Mouse (Mus musculus) liver, embryonic 12.5 days (tissue): ENCODE data around the gene Sox6. TPM values are rescaled to one million over a fixed set of nuclear protein-coding genes. Genes with fewer than 3 reads are reported as not detected.
A peak's percentile ranks its signal among the peaks of the same experiment; 100 is the strongest.

ENCODE experiments used
- ATAC-seq: fragments of 200-750 bp; cut with Nextera tagmentation; 2 replicates; pipeline ENCODE4 v1.8.0; 2017; ENCODE audit warnings: moderate number of reproducible peaks, mild to moderate bottlenecking, moderate library complexity
- H3K27ac ChIP-seq: fragments of 300-500 bp; sonication (generic); 2 replicates; pipeline ENCODE4 v1.5.1; 2016; ENCODE audit warnings: mild to moderate bottlenecking
- H3K27me3 ChIP-seq: fragments of 300-500 bp; sonication (generic); replicated peaks from 2 replicates; pipeline ENCODE4 v1.6.1; 2016; ENCODE audit warnings: mild to moderate bottlenecking, moderate library complexity
- H3K36me3 ChIP-seq: fragments of 300-500 bp; sonication (generic); 2 replicates; pipeline ENCODE4 v1.6.1; 2016; ENCODE audit warnings: mild to moderate bottlenecking, moderate library complexity
- H3K4me1 ChIP-seq: fragments of 300-500 bp; sonication (generic); 2 replicates; pipeline ENCODE4 v1.6.1; 2016
- H3K4me2 ChIP-seq: fragments of 300-500 bp; sonication (generic); 2 replicates; pipeline ENCODE4 v1.6.1; 2016; ENCODE audit warnings: mild to moderate bottlenecking, moderate library complexity
- H3K4me3 ChIP-seq: fragments of 300-500 bp; sonication (generic); 2 replicates; pipeline ENCODE4 v1.5.1; 2016; ENCODE audit warnings: mild to moderate bottlenecking, moderate library complexity
- H3K9ac ChIP-seq: fragments of 300-500 bp; sonication (generic); 2 replicates; pipeline ENCODE4 v1.6.1; 2016; ENCODE audit warnings: mild to moderate bottlenecking, moderate library complexity
- H3K9me3 ChIP-seq: fragments of 300-500 bp; sonication (generic); replicated peaks from 2 replicates; pipeline ENCODE4 v1.6.1; 2016; ENCODE audit warnings: mild to moderate bottlenecking, moderate library complexity
- WGBS: fragments of 180-500 bp; shearing (Covaris S2); methylation state at CpG from one replicate; pipeline ENCODE4 v1.1.7; 2016; ENCODE audit not compliant: insufficient replicate concordance; 5-methylcytosine and 5-hydroxymethylcytosine counted together
- polyA plus RNA-seq: library from polyadenylated mRNA; unstranded; fragments of >200 nt; fragmentation: Nextera tagmentation; extraction: Ambion mirVana; gene quantifications from 2 replicates; pipeline ENCODE4 v1.2.1, GENCODE M21; 2016

The Sox6 gene
- polyA plus RNA-seq, 1 experiment from 2014 or later: 61.1 TPM

GRCm38 (mm10) chr7:116033371-116034241, 5.0 kb downstream of the Sox6 start:
- Histone ChIP-seq H3K4me2 (peak overlapping the region; percentile 99), H3K36me3 (no peaks in the 10 kb centered on the region), H3K9me3 (no peaks in the 10 kb centered on the region), H3K9ac (peak overlapping the region; percentile 59), H3K27me3 (peaks cover 87% of the 10 kb centered on the region), H3K27ac (no peak overlapping the region), H3K4me1 (peaks cover 40% of the 10 kb centered on the region), H3K4me3 (peak overlapping the region; percentile 71)
- WGBS: under 1% methylated on average over 54 of the region's 54 CpGs
- ATAC-seq: peak; percentile 17; the same call in 1 of the 2 replicates

- H3K4me2 ChIP-seq: peak overlapping the region; percentile 99
- no peak overlapping the region for H3K27ac ChIP-seq
- peak overlapping the region; percentile 71 for H3K4me3 ChIP-seq
- peaks cover 34% of the 10 kb centered on the region for H3K4me1 ChIP-seq
- no peaks in the 10 kb centered on the region for H3K9me3 ChIP-seq
- peaks cover 79% of the 10 kb centered on the region for H3K27me3 ChIP-seq
- peak overlapping the region; percentile 82 for H3K9ac ChIP-seq
- WGBS: 1% methylated on average over 11 of the region's 11 CpGs
- 0 out of 2 replicates have a peak, but pooled peaks have one; percentile 42 for ATAC-seq
- H3K36me3 ChIP-seq: no peaks in the 10 kb centered on the region
These were observed 5.8 kb downstream of the Sox6 start for GRCm38 (mm10) chr7:116032596-116033307.

DNA sequence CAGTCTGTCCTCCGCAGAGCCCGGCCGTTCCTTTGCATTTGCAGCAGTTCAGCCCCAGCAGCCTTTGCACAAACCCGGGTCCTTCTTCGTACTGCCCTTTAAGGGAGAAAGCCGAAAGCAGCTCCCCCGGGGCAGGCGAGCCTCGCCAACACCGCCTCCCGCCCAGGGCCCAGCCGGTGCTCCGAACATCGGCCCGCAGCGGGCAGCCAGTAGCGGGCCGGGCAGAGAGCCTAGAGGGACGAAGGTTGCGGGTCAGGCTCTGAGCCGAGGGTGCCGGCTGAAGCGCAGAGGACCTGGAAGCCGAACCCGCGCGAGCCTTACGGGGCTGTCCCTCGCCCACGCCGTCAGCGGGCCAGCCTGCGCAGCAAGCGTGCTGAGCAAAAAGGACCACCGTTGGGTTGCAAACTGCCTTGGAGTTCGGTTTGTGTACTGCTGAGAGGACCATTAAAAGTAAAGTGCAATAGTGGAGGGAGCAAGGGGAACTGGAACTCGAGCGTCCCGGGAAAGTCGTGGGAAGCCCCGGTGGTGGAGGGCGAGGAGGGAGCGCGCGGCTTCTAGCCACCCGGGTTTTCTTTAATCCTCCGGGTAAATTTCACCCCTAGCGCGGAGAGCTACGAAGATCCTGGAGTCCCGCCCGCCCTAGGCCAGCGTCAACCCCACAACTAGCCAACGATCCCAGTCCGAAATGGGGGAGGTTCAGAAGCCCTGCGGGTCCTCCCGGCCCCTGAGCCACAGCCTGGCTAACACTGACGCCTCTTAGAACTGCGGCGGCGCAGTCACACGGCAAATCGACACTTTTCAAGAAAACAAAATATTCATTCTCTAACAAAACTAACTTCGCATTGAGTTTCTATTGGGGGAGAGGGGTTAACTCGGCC, 6.6 kb downstream of the Sox6 start:
- Histone ChIP-seq H3K4me2 (peak overlapping the region; percentile 99), H3K4me1 (peaks cover 34% of the 10 kb centered on the region), H3K36me3 (no peaks in the 10 kb centered on the region), H3K27me3 (peaks cover 73% of the 10 kb centered on the region), H3K9ac (peak overlapping the region; percentile 82), H3K9me3 (no peaks in the 10 kb centered on the region), H3K27ac (peak overlapping the region; percentile 40; the same call in 1 of the 2 replicates), H3K4me3 (peak overlapping the region; percentile 71)
- ATAC-seq: peak; percentile 69
- WGBS: 1% methylated on average over 65 of the region's 65 CpGs

GRCm38 (mm10) chr7:116031388-116031717, 7.2 kb downstream of the Sox6 start:
- WGBS: 1% methylated on average over 14 of the region's 14 CpGs
- Histone ChIP-seq H3K36me3 (no peaks in the 10 kb centered on the region), H3K9ac (peak overlapping the region; percentile 82), H3K4me3 (peak overlapping the region; percentile 71), H3K4me1 (peaks cover 34% of the 10 kb centered on the region), H3K27me3 (peaks cover 68% of the 10 kb centered on the region), H3K9me3 (no peaks in the 10 kb centered on the region), H3K27ac (no peak overlapping the region; the same call in 1 of the 2 replicates), H3K4me2 (peak overlapping the region; percentile 99)
- ATAC-seq: 0 out of 2 replicates have a peak, but pooled peaks have one; percentile 42

DNA sequence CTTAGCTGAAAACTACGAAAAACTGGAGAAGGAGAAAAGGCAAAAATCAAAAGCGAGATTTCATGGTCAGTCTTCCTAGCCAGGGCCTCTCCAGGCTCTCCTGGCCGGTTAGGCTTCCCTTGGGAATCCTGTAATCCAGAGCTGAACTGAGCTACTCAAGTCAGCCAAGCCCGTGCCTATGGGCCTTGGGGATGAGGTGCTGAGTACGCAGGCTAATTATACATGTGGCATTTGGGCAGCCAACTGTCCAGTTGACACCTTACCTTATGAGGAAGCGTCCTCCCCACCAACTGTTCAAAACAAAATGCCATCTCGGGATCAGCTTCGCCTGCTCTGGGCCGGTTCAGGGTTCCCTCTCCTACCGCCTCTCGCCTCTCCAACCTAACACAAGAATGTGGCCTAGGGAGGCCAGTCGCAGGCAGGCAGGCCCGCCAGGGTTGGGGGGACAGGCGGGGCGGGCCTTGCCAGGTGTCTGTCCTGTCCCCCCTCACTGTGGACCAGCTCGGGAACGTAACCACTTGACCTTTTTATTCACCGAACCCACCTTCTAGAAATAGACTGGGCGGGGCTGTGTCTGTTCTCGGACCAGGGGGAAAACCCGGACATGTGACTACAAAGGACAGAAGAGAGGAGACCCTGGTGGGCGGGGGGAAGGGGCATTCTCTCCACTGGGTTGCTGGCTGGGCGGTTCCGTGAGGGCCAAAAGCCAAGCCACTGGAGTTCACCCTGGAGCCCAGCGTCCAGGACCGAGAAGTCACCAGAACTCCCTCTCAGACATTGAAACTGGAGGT, 7.8 kb downstream of the Sox6 start:
- H3K4me3 ChIP-seq: peak overlapping the region; percentile 71
- 28% methylated on average over 26 of the region's 26 CpGs for WGBS
- no peak for ATAC-seq
- H3K4me1 ChIP-seq: peaks cover 34% of the 10 kb centered on the region
- peak overlapping the region; percentile 82 for H3K9ac ChIP-seq
- H3K27ac ChIP-seq: no peak overlapping the region
- H3K36me3 ChIP-seq: no peaks in the 10 kb centered on the region
- H3K27me3 ChIP-seq: peaks cover 62% of the 10 kb centered on the region
- no peaks in the 10 kb centered on the region for H3K9me3 ChIP-seq
- H3K4me2 ChIP-seq: peak overlapping the region; percentile 99

GRCm38 (mm10) chr7:116029991-116030390, 8.6 kb downstream of the Sox6 start:
- Histone ChIP-seq H3K27me3 (peaks cover 57% of the 10 kb centered on the region), H3K36me3 (no peaks in the 10 kb centered on the region), H3K4me1 (peaks cover 34% of the 10 kb centered on the region), H3K27ac (no peak overlapping the region), H3K4me3 (no peak overlapping the region), H3K9ac (no peak overlapping the region), H3K9me3 (no peaks in the 10 kb centered on the region), H3K4me2 (no peak overlapping the region)
- 64% methylated on average over 3 of the region's 3 CpGs for WGBS
- no peak for ATAC-seq

GRCm38 (mm10) chr7:116002726-116003125, 35.9 kb downstream of the Sox6 start:
- no peak for ATAC-seq
- Histone ChIP-seq H3K36me3 (no peaks in the 10 kb centered on the region), H3K4me1 (no peaks in the 10 kb centered on the region), H3K4me3 (no peak overlapping the region), H3K9ac (no peak overlapping the region), H3K9me3 (no peaks in the 10 kb centered on the region), H3K4me2 (no peak overlapping the region), H3K27ac (no peak overlapping the region), H3K27me3 (no peaks in the 10 kb centered on the region)
- WGBS: 81% methylated on average over 4 of the region's 4 CpGs

GRCm38 (mm10) chr7:115988109-115988779, 50.4 kb downstream of the Sox6 start:
- no peaks in the 10 kb centered on the region for H3K9me3 ChIP-seq
- peak; percentile 85 for ATAC-seq
- H3K4me1 ChIP-seq: peaks cover 19% of the 10 kb centered on the region
- H3K27ac ChIP-seq: no peak overlapping the region
- H3K27me3 ChIP-seq: no peaks in the 10 kb centered on the region
- WGBS: 75% methylated on average over 2 of the region's 2 CpGs
- H3K36me3 ChIP-seq: no peaks in the 10 kb centered on the region
- H3K9ac ChIP-seq: no peak overlapping the region
- no peak overlapping the region for H3K4me3 ChIP-seq
- H3K4me2 ChIP-seq: 0 out of 2 replicates have a peak overlapping the region, but pooled peaks have one; percentile 4

GRCm38 (mm10) chr7:115985716-115986115, 52.9 kb downstream of the Sox6 start:
- 73% methylated on average over 6 of the region's 6 CpGs for WGBS
- no peak for ATAC-seq
- H3K4me2 ChIP-seq: no peak overlapping the region

DNA sequence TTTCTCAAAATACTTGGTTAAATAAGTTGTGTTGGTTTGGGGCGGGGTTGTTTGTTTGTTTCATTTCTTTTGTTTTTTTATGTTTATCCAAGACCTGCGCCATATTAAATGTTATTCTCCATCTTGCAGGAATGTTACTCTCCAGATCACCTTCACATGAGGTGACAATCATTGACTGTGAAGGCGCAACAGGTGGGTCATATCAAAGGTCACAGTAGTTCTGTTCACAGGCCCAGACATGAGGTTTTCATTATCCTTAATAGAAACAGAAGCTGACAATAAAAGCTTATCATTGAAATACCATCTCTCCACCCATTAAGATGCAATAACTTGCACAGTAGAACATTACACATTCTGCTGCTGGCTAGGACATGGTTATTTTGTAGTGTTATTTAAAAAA, 54.5 kb downstream of the Sox6 start:
- Histone ChIP-seq H3K9me3 (no peaks in the 10 kb centered on the region), H3K9ac (no peak overlapping the region), H3K36me3 (no peaks in the 10 kb centered on the region), H3K27ac (no peak overlapping the region), H3K4me3 (no peak overlapping the region), H3K4me2 (no peak overlapping the region), H3K4me1 (peaks cover 34% of the 10 kb centered on the region), H3K27me3 (no peaks in the 10 kb centered on the region)
- ATAC-seq: no peak
- 83% methylated on average over 3 of the region's 3 CpGs for WGBS

More at GRCm38 (mm10) chr7:115985716-115986115, 52.9 kb downstream of the Sox6 start:
- H3K4me1 ChIP-seq: peaks cover 24% of the 10 kb centered on the region
- no peaks in the 10 kb centered on the region for H3K9me3 ChIP-seq
- H3K9ac ChIP-seq: no peak overlapping the region
- H3K4me3 ChIP-seq: no peak overlapping the region
- no peaks in the 10 kb centered on the region for H3K36me3 ChIP-seq
- no peaks in the 10 kb centered on the region for H3K27me3 ChIP-seq
- no peak overlapping the region for H3K27ac ChIP-seq
